Mouse (Mus musculus) hindbrain, embryonic 12.5 days (tissue): ENCODE data around the gene Alkal2. TPM values are rescaled to one million over a fixed set of nuclear protein-coding genes. Genes with fewer than 3 reads are reported as not detected.

ENCODE experiments used
- ATAC-seq: fragments of 200-750 bp; cut with Nextera tagmentation; 2 replicates; pipeline ENCODE4 v1.8.0; 2017; ENCODE audit warnings: moderate TSS enrichment; ENCODE audit not compliant: low FRiP score
- H3K27ac ChIP-seq: fragments of 300-500 bp; sonication (generic); 2 replicates; pipeline ENCODE4 v1.5.1; 2016; ENCODE audit warnings: mild to moderate bottlenecking
- H3K27me3 ChIP-seq: fragments of 300-500 bp; sonication (generic); 2 replicates; pipeline ENCODE4 v1.6.1; 2016; ENCODE audit warnings: mild to moderate bottlenecking
- H3K36me3 ChIP-seq: fragments of 300-500 bp; sonication (generic); 2 replicates; pipeline ENCODE4 v1.6.1; 2016; ENCODE audit warnings: mild to moderate bottlenecking
- H3K4me1 ChIP-seq: fragments of 300-500 bp; sonication (generic); 2 replicates; pipeline ENCODE4 v1.6.1; 2016
- H3K4me2 ChIP-seq: fragments of 300-500 bp; sonication (generic); replicated peaks from 2 replicates; pipeline ENCODE4 v1.6.1; 2016; ENCODE audit warnings: mild to moderate bottlenecking
- H3K4me3 ChIP-seq: fragments of 300-500 bp; sonication (generic); 2 replicates; pipeline ENCODE4 v1.5.1; 2016; ENCODE audit warnings: mild to moderate bottlenecking
- H3K9ac ChIP-seq: fragments of 300-500 bp; sonication (generic); 2 replicates; pipeline ENCODE4 v1.6.1; 2016; ENCODE audit warnings: mild to moderate bottlenecking, moderate library complexity
- H3K9me3 ChIP-seq: fragments of 300-500 bp; sonication (generic); replicated peaks from 2 replicates; pipeline ENCODE4 v1.6.1; 2016; ENCODE audit warnings: mild to moderate bottlenecking
- WGBS: fragments of 180-500 bp; shearing (Covaris S2); methylation state at CpG from one replicate; pipeline ENCODE4 v1.1.7; 2016; 5-methylcytosine and 5-hydroxymethylcytosine counted together
- polyA plus RNA-seq: library from polyadenylated mRNA; unstranded; fragments of >200 nt; fragmentation: Nextera tagmentation; extraction: Ambion mirVana; gene quantifications from 2 replicates; pipeline ENCODE4 v1.2.1, GENCODE M21; 2016

The Alkal2 gene
- polyA plus RNA-seq, 1 experiment from 2014 or later = 0.21 TPM

GRCm38 (mm10) chr12:30936899-30937298 lies 52.8 kb downstream of the Alkal2 start:
- WGBS = 89% methylated on average over 2 of the region's 2 CpGs
- no peak for ATAC-seq
- Histone ChIP-seq H3K4me2 (no peak overlapping the region), H3K9me3 (no peaks in the 10 kb centered on the region), H3K27ac (no peak overlapping the region), H3K36me3 (peaks cover 15% of the 10 kb centered on the region), H3K4me1 (no peaks in the 10 kb centered on the region), H3K4me3 (no peak overlapping the region), H3K27me3 (no peaks in the 10 kb centered on the region), H3K9ac (no peak overlapping the region)

Other genes with a start within 250 kb of the Alkal2 start
- 130 and 136 TPM in 2 replicates for gene Acp1, start 27.3 kb downstream of the Alkal2 start, polyA plus RNA-seq
- gene Sh3yl1, start 27.3 kb downstream of the Alkal2 start, polyA plus RNA-seq = 33.1 and 39.1 TPM in 2 replicates
- 0.21 and 0.30 TPM in 2 replicates for gene Fam110c, start 189.5 kb downstream of the Alkal2 start, polyA plus RNA-seq